Mouse (Mus musculus): ENCODE measurements at regions not wholly inside any gene's neighbourhood (a gene's known extent, or its start where the extent isn't known, plus 50 kb on each side); places are given as distances from the start of the nearest gene placed in this dataset.

DNA sequence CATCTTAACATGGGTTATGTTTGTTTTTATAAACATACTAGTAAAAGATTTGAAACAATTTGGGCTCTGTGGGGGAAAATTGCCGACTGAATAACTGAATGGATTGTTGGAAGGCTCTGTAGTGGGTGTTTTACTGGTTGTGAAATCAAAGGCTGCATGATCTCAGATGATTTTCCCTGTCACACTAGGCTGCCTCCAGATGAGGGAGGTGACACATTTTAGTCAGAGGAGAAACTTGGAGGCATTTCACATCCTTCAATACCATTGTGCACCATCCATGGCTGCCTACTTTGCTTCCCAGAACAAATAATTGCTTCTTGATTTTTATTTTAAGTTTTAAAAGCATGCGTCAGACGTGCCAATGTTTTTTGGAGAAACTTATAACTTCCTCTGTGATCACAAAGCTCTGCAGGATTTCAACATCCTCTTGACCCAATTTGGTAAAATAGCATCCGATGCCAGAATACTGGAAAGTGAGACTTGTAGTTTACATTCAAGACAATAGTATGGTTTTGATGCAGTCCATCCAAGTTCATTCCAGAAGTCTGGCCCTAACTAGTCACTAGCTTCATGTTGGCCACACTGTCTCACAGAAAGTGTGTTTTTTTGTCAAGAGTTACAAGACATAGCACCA is 163.0 kb upstream of the Mocs2 start:
- intact Hi-C loops (cut with DNase I): no loop called here
- DNase-seq (ENCODE audit: low spot score in 2 of 2): peak in 1 of 2 experiments; percentile 16

DNA sequence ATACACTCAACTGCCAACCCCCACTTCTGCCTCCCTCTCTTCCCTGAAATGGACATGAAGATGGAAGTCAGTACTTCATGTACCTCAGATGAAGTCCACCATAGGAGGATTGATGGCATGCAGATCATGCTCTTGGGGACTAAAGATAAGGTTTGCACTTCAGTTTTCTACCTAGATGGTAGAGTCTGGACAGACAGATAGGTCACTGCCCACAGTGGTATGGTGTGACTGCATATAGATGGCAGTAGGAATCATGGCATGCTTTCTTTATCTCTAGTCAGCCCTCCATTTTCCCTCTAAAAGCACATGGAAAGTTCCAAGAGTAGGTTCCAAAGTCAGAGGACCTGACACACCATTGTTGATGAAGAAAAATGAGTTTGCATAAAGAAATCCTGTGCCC is 145.6 kb upstream of the Mocs2 start:
- intact Hi-C loops (cut with DNase I): no loop called here
- DNase-seq (ENCODE audit: low spot score in 2 of 2): no peak

DNA sequence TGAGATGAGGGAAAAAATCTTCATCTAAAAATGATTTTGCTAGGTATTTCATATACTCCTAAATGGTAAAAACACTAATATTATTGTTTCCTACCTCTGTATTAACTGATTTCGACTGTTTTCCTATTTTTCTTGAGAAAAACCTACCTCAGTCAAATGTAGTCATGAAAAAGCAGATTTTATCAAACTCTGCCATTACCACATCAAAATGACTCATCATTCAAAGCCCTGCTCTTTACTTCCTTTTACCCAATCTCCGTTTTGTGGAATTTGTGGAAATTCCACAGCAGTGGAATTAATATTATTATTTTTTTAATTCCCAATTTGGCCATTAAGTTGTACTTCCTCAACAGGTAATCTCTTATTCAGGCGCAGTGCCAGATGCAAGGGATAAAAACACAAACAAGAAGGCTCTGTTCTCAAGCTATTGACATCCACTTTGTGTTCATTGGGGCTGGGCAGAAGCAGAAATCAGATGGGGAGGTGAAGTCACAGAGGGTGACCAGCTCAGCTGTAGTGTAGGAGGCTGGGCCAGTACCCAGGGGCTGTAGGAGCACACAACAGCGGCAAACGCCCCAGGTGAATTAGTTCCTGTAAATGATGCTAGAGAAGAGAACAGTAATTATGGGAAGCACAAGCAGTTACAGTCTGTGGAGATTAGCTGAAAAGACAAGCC is 138.2 kb upstream of the Mocs2 start:
- no peak for DNase-seq (ENCODE audit: low spot score in 2 of 2)
- intact Hi-C loops (cut with DNase I): no loop called here

DNA sequence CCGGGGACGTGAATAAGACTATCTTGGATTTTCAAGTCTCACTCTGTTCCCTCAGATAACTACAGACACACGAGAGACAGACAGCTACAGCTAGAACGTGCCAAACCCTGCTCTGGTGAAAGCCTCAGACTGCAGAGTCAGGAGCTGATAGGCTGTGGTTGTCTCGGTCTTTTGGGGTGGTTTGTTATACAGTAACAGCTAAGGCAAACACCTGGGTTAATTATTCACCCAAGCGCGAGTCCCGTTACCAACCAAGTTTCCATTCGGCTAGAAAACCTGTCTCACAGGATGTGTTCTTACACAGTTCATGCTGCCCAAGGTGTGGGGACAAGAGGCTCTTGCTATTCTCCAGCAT is 137.7 kb upstream of the Mocs2 start:
- DNase-seq (ENCODE audit: low spot score in 2 of 2): no peak
- intact Hi-C loops (cut with DNase I): no loop called here

DNA sequence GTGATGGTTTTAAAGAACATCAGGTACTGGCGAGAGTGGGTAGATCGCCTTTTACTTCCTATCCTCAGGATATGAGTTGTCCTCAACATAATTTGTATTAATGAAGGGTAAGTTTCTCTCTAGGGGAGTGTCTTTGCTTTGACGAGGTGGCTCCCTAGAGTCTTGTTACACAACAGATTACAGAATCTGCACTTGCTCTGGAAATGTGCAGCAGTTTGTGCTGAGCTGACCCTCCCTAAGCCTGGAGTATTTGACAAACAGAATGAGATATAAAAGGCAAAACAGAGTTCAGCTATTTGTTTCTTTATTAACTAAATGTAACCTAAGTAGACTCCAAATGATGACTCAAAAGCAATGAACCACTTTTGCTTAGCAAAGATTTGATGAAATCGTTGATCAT is 136.8 kb upstream of the Mocs2 start:
- intact Hi-C loops (cut with DNase I): no loop called here
- DNase-seq (ENCODE audit: low spot score in 2 of 2): no peak

DNA sequence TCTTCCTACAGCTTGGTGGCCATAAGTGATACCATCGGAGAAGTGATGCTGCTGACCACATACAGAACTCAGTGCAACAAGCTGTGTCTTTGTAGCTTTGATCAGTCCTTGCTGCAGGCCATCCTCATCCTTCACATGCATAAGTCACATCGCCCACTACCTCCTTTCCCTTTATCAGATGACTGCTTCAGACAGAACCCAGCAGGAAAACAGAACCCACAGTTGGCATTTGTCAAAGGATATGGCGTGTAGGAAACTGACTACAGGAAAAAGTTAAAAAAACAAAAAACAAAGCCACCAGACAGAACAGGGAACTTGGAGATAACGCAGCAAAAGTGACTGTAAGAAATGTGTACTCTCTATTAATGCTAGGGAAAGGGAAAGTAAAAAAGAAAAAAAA is 136.1 kb upstream of the Mocs2 start:
- intact Hi-C loops (cut with DNase I): no loop called here
- DNase-seq (ENCODE audit: low spot score in 2 of 2): no peak

DNA sequence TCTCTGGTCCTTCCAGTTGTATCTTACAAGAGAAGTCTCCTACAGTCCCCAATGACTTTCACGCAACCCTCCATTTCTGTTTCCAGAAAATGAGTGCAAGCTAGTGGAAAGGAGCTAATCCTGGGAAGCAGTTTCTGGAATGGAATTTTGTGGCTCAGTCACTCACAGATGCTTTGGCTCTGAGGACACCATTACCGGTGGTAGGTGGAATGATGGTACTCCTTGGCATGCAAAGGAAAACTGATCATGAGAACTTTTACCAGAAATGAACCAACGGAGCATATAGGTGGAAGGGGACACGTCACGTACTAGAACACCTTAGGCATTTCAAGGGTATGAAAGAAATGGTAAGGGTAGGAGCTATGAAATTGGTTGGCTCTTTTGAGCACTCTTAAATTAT is 135.1 kb upstream of the Mocs2 start:
- no peak for DNase-seq (ENCODE audit: low spot score in 2 of 2)
- intact Hi-C loops (cut with DNase I): no loop called here

DNA sequence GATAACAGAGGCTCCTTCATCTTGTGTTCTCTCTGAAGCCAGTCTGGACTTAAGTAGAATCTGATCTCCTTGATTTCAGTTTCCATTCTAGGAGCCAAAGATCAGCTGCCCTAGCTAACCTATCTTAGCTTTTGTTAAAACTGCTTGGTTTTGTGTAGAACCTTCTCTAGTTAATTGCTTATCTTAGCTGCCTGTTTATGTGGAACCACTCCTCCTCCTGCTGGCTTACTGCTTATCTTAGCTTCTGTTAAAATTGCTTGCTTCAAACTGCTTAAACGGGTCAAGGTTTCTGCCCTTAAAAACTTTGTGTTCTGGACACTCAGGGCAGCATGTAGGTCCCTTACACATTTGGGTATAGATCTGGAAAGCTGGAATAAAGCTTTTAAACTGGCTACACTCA is 133.7 kb upstream of the Mocs2 start:
- intact Hi-C loops (cut with DNase I): no loop called here
- no peak for DNase-seq (ENCODE audit: low spot score in 2 of 2)

DNA sequence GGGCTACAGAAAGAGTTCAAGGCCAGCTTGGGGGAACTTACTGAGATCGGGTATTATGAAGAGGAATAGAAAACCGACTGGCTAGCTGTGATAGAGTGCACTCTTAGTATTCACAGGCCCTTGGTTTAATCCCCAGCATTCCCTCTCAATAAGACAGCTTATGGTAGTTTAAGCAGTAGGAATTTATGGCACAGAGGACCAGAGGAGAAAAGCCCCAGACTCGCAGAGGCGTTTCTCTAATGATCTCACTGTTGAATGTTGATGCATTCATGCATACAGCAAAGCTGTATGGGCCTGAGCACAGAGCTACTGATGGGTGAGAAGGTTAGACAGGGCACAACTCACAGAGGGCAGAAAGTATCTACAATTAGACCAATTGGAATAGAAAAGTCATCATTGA is 132.7 kb upstream of the Mocs2 start:
- DNase-seq (ENCODE audit: low spot score in 2 of 2): no peak
- intact Hi-C loops (cut with DNase I): no loop called here

DNA sequence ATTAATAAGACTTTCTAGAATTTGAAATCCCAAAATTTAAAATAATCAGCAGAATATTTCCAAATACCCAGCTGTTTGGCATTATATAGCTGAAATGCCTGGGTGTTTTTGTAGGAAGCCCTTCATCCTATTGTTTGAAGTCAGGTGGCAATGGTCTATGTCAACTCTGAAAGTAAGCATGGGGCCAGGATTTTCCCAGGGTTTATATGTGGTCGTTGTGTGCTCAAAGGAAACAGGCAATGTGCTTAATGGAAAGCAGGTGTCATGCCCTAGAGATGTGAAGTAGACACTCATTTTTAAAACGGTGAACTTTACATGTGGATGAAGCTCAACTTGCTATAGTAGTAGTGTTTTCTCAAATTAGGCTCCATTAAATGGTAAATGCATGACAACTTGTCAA is 105.4 kb upstream of the Mocs2 start:
- DNase-seq (ENCODE audit: low spot score in 2 of 2): no peak
- intact Hi-C loops (cut with DNase I): no loop called here

DNA sequence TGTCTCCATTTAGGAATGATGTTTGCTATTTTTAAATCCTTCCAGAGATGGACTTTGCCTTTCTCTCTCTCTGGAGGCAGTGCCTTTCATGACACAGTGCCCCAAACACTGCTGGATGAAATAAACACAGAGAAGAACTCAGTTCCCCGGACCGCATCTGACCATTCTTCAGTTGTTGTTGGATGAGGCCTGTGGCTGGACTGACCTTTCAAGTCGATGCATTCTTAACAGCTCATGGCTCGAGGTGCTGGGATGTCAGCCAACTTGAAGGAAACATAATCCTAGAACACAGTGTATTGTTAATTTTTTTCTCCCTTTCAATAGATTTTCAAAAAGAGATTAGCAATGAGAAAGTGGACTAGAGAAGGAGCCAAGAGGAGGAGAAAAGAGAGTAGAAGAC is 98.3 kb upstream of the Mocs2 start:
- no peak for DNase-seq (ENCODE audit: low spot score in 2 of 2)
- intact Hi-C loops (cut with DNase I): no loop called here

DNA sequence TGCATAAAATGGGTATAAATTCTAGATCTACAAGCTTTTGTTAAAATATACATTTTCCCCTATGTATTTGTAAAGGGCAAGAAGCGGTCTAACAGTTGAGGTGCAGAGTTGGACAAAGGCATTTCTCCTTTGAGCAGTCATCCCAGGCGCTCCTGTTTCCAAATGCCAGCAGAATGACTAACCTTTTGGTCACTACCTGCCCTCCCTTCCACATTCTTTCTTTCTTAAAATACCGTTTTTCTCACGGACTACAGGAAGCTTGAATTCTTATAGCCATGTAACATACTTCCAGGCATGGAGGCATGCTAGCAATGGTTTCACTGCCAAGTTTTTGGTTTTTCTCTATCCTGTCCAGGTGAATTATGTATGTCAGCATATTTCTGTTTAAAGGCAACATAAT is 91.2 kb upstream of the Mocs2 start:
- intact Hi-C loops (cut with DNase I): no loop called here

DNA sequence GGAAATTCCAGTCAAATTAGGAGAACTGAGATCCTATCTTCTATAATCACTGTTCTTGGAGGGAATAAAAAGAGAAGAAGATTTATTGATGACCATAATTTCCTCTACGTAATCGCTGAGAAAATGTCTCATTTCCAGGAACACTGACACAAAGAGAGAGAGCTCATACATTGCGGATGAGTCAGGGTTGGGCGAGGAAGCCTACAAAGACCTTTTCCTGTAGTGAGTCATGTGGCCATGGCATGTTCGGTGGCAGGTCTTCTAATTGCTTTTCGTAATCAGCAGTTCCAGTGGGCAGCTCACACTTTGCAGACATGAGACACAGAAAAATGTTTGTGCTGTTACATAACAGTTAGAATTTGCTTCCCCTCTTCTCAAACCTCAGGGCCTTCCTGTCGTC is 83.0 kb upstream of the Mocs2 start:
- DNase-seq (ENCODE audit: low spot score in 2 of 2): no peak
- intact Hi-C loops (cut with DNase I): no loop called here

More for the DNA sequence above, 91.2 kb upstream of the Mocs2 start:
- no peak for DNase-seq (ENCODE audit: low spot score in 2 of 2)

DNA sequence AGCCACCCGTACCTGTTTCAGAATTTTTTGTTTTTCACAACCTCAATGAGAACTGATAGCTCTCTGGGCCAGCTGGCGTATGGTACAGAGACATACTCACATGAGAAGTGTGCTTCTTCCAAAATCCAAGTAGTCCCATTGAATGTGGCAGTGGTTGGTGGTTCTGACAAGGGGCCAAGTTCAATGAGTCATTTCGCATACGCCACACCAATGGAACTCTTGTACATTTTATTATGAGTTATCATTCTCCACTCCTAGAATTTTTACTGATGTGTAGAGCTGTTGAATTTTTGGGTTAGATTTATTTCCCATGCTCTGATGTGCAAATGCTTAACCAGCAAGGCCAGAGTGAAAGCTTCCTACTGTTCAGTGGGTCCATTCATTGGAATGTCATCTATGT is 82.0 kb upstream of the Mocs2 start:
- intact Hi-C loops (cut with DNase I): no loop called here
- DNase-seq (ENCODE audit: low spot score in 2 of 2): no peak

DNA sequence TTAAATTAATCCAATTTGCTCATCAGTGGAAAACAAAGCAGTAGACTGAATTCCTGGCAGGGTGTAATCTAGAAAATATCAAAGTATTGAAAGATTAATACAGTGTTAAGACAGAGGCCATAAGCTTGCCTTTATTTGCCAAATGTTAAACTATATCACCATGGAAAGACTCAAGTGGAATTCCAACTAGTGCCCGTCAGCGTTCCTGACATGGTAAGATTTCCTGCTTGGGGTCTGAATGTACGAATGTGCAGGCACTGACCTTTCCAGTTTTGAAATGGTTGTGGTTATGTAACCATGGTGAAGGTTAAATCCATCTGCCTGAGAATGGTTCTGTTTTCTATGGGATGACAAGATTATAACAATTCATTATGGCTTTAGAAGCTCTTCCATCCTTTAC is 75.5 kb upstream of the Mocs2 start:
- no peak for DNase-seq (ENCODE audit: low spot score in 2 of 2)
- intact Hi-C loops (cut with DNase I): no loop called here

DNA sequence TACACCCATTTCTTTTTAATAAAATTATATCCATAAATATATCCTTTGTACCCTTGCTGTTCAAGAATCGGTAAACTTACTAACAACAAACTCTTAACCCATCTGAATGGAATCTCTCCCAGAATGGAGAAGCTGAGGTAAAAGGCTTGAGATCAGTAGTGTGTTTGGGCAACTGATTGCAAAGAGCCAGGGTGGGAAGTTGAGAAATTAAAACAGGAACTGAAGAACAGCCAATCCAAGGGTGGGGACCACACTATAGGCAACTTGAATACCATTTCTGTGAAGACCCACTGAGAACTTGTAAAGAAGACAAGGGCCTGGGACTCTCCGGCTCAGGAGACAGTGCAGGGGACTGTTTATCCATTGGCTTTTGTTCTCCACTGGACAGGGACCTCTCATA is 72.2 kb upstream of the Mocs2 start:
- no peak for DNase-seq (ENCODE audit: low spot score in 2 of 2)
- intact Hi-C loops (cut with DNase I): no loop called here

DNA sequence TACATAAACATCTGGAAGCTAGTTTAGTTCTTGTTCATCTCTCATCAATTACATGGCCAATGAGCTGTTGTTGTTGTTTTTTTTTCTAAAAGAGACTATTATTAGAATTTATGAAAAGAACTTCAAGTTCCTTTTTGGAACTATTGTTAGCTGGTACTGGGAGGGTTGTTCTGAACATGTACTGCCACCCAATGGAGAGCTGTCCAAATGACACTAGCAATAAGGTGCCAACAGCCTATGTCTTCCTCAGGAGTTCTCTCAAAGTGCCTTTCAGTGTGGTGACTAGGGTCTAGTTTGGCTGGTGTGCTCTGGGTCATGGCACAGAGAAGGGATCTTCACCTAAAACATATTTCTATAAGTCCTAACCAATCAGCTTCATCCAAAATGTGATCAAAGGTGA is 60.6 kb upstream of the Mocs2 start:
- intact Hi-C loops (cut with DNase I): loop anchor here (5.0 kb wide), 2 partner anchors 680 to 880 kb away; no protein-coding TSS in a partner anchor
- peak; percentile 9 to 52 for DNase-seq (ENCODE audit: low spot score in 2 of 2)

DNA sequence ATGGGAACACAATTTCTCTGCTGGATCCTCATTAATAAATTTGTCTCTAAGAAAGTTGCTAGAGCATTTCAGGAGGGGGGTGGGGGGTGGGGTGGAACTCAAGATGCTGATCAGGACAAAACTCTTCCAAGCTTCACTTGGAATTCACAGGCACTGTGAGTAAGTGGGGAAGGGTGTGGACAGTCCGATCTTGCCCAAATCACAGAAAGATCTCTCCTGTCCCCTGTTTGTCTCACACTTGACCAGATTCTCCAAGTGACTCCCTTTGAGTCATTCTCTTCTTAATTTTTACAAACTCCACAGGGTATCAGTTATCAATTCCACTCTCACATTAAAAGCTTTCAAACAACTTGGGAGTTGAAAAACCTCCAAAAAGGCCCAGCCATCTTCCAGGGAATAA is 58.1 kb upstream of the Mocs2 start:
- no peak for DNase-seq (ENCODE audit: low spot score in 2 of 2)
- intact Hi-C loops (cut with DNase I): loop anchor here (5.0 kb wide), 2 partner anchors 683 to 883 kb away; no protein-coding TSS in a partner anchor

DNA sequence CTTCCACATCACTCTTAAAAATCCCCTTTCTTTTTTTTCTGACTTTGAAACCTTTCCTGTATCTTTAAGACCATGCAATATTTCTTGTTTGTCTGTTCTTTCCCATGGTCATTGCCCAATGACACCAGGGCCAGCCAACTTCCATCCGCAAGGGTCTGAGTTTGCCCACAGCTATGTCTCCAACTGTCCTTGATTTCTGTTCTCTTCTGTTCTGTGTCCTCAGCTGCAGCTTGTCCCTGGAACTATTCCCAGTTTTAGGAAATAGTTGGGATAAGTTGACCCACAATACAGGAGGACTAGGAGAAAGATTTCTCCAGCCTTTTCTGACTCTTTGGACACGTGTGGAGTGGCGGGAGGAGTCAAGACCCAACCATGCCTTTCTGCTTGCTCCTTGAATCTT is 57.1 kb upstream of the Mocs2 start:
- no peak for DNase-seq (ENCODE audit: low spot score in 2 of 2)
- intact Hi-C loops (cut with DNase I): no loop called here
